Mouse (Mus musculus): ENCODE data around the gene Col5a1.

Col5a1 gene

GRCm38 (mm10) chr2:28032469-28032868, 146.2 kb downstream of the Col5a1 start:
- DNase-seq (ENCODE audit: low read depth in 1 of 2, low spot score in 2 of 2) = no peak

- no peak for DNase-seq (ENCODE audit: low read depth in 1 of 2, low spot score in 2 of 2)
Observed at GRCm38 (mm10) chr2:28034011-28034710, 147.9 kb downstream of the Col5a1 start.

GRCm38 (mm10) chr2:28036788-28037187, 150.6 kb downstream of the Col5a1 start:
- no peak for DNase-seq (ENCODE audit: low read depth in 1 of 2, low spot score in 2 of 2)

- DNase-seq (ENCODE audit: low read depth in 1 of 2, low spot score in 2 of 2) = no peak
Observed at GRCm38 (mm10) chr2:28037505-28038390, 151.5 kb downstream of the Col5a1 start.

GRCm38 (mm10) chr2:28038391-28039096, 152.3 kb downstream of the Col5a1 start:
- DNase-seq (ENCODE audit: low read depth in 1 of 2, low spot score in 2 of 2) = no peak

GRCm38 (mm10) chr2:28039647-28040325, 153.6 kb downstream of the Col5a1 start:
- DNase-seq (ENCODE audit: low read depth in 1 of 2, low spot score in 2 of 2) = no peak

GRCm38 (mm10) chr2:28040466-28040865, 154.2 kb downstream of the Col5a1 start:
- DNase-seq (ENCODE audit: low read depth in 1 of 2, low spot score in 2 of 2) = no peak

- DNase-seq (ENCODE audit: low read depth in 1 of 2, low spot score in 2 of 2) = no peak
Observed at GRCm38 (mm10) chr2:28044920-28045598, 158.8 kb downstream of the Col5a1 start.

- DNase-seq (ENCODE audit: low read depth in 1 of 2, low spot score in 2 of 2) = no peak
Observed at GRCm38 (mm10) chr2:28046311-28046710, 160.1 kb downstream of the Col5a1 start.

- no peak for DNase-seq (ENCODE audit: low read depth in 1 of 2, low spot score in 2 of 2)
Observed at GRCm38 (mm10) chr2:28047092-28047491, 160.9 kb downstream of the Col5a1 start.

GRCm38 (mm10) chr2:28059922-28060321, 173.7 kb downstream of the Col5a1 start:
- DNase-seq (ENCODE audit: low read depth in 1 of 2, low spot score in 2 of 2) = no peak

- DNase-seq (ENCODE audit: low read depth in 1 of 2, low spot score in 2 of 2) = no peak
Observed at GRCm38 (mm10) chr2:28063711-28064338, 177.6 kb downstream of the Col5a1 start.

GRCm38 (mm10) chr2:28064339-28065080, 178.3 kb downstream of the Col5a1 start:
- no peak for DNase-seq (ENCODE audit: low read depth in 1 of 2, low spot score in 2 of 2)

GRCm38 (mm10) chr2:28065081-28065651, 178.9 kb downstream of the Col5a1 start:
- no peak for DNase-seq (ENCODE audit: low read depth in 1 of 2, low spot score in 2 of 2)

GRCm38 (mm10) chr2:28066686-28067085, 180.5 kb downstream of the Col5a1 start:
- DNase-seq (ENCODE audit: low read depth in 1 of 2, low spot score in 2 of 2) = no peak

GRCm38 (mm10) chr2:28067175-28067574, 180.9 kb downstream of the Col5a1 start:
- DNase-seq (ENCODE audit: low read depth in 1 of 2, low spot score in 2 of 2) = no peak

GRCm38 (mm10) chr2:28067821-28068536, 181.8 kb downstream of the Col5a1 start:
- no peak for DNase-seq (ENCODE audit: low read depth in 1 of 2, low spot score in 2 of 2)

- no peak for DNase-seq (ENCODE audit: low read depth in 1 of 2, low spot score in 2 of 2)
Observed at GRCm38 (mm10) chr2:28068537-28068878, 182.3 kb downstream of the Col5a1 start.
